Comparison of ENCODE assay signal across 9 mouse cellular contexts in the genomic region with DNA sequence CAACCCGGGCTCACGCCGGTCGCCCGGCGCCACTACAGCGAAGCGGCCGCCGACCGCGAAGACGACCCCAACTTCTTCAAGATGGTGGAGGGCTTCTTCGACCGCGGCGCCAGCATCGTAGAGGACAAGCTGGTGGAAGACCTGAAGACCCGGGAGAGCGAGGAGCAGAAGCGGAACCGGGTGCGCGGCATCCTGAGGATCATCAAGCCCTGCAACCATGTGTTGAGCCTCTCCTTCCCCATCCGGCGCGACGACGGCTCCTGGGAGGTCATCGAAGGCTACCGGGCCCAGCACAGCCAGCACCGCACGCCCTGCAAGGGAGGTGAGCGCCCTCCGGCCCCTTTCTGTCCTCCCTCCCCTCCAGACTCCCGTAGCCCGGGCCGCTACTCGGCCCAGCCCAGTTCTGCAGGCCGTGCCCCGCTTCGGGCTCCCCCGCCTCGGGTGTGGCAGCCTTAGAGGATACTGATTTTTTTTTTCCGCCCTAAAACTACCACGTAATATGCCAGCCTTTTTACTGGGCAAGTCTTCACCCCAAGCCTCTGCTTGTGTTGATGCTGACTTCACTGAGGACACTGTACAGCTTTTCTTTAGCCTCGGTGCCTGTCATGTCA. TPM values are rescaled to one million over a fixed set of nuclear protein-coding genes. Genes with fewer than 3 reads are reported as not detected.
DNase-seq lines count a peak whose midpoint lies in the region; ATAC-seq lines count a peak whose summit lies in the region.
"Had no signal": no experiment of that assay in that cellular context is flagged by ENCODE, and none has a peak within 500 bp of the region (broad histone marks: within the 10 kb centered on the region; RNA-seq: fewer than 3 reads in every experiment).

No protein-coding gene starts in this region.

- H3K4me1 ChIP-seq in hindbrain, embryonic 10.5 days (replicated peaks): peaks cover 25% of the 10 kb centered on the region

- ATAC-seq in frontal cortex, adult (ENCODE audit: low TSS enrichment): peak; percentile 22
- peak; percentile 41 for ATAC-seq in megakaryocyte, adult 5-6 weeks (ENCODE audit: poor library complexity, severe bottlenecking)

- under 1% methylated on average over 47 of the region's 47 CpGs for WGBS in hindbrain, embryonic 10.5 days

- H3K27me3 ChIP-seq in hindbrain, embryonic 10.5 days (ENCODE audit: insufficient read depth, poor library complexity, severe bottlenecking): no peaks in the 10 kb centered on the region

- H3K9me3 ChIP-seq in hindbrain, embryonic 10.5 days: no peaks in the 10 kb centered on the region

- peak overlapping the region; percentile 95 for H3K4me3 ChIP-seq in hindbrain, embryonic 10.5 days

- peak overlapping the region; percentile 98 for H3K27ac ChIP-seq in hindbrain, embryonic 10.5 days

- DNase-seq in Muller cell, postnatal 12 days (ENCODE audit: inconsistent ontology term): peak; percentile 51
- peak; percentile 69 for DNase-seq in cerebellum, adult 11-12 months
- DNase-seq in hindbrain, embryonic 10.5 days (ENCODE audit: low spot score): peak; percentile 70
- peak; percentile 28 to 37 for DNase-seq in left cerebral cortex, adult 8-10 months (ENCODE audit: low spot score in 2 of 2)
- DNase-seq in retina, postnatal 7 days (ENCODE audit: low read depth, low spot score): peak; percentile 28
- peak; percentile 46 for DNase-seq in urinary bladder, postnatal 14 days (ENCODE audit: low spot score)

- H3K36me3 ChIP-seq in hindbrain, embryonic 10.5 days: peaks cover 6% of the 10 kb centered on the region

RNA-seq across cellular contexts. Expression of gene Glud1, which starts 0.6 kb away (rescaled TPM):
- 77.9 and 82.0 TPM in 2 replicates for polyA plus RNA-seq in hindbrain, embryonic 10.5 days (2016; fragmentation: Nextera tagmentation; extraction: Ambion mirVana)
- total RNA-seq in left cerebral cortex, adult 8-10 months (2022): 100 to 1,000 TPM; 281 to 334 (median 318) TPM
- 362 and 395 TPM in 2 replicates for total RNA-seq in megakaryocyte, adult 5-6 weeks (2015)
- total RNA-seq in megakaryocyte, adult 5-6 weeks (2017): 294 and 308 TPM in 2 replicates

RNA-seq across cellular contexts. Expression of gene Shld2, which starts 0.8 kb away (rescaled TPM):
- polyA plus RNA-seq in hindbrain, embryonic 10.5 days (2016; fragmentation: Nextera tagmentation; extraction: Ambion mirVana): 6.1 and 10.0 TPM in 2 replicates
- total RNA-seq in left cerebral cortex, adult 8-10 months (2022): 10 to 100 TPM; 10.9 to 16.4 (median 12.1) TPM
- 11.5 and 13.4 TPM in 2 replicates for total RNA-seq in megakaryocyte, adult 5-6 weeks (2015)
- total RNA-seq in megakaryocyte, adult 5-6 weeks (2017): 12.9 and 14.6 TPM in 2 replicates

RNA-seq across cellular contexts. Expression of gene Fam25c, which starts 44.1 kb away (rescaled TPM):
- not detected in 2 replicates for polyA plus RNA-seq in hindbrain, embryonic 10.5 days (2016; fragmentation: Nextera tagmentation; extraction: Ambion mirVana)
- total RNA-seq in left cerebral cortex, adult 8-10 months (2022): 1 to 10 TPM in 1 of 4 experiments, not detected in 3; 1.3 TPM
- not detected in 2 replicates for total RNA-seq in megakaryocyte, adult 5-6 weeks (2015)
- total RNA-seq in megakaryocyte, adult 5-6 weeks (2017): not detected in 2 replicates
- total RNA-seq: layer of hippocampus, postnatal 36 days had no signal

Comparison
In these comparisons a context has a peak if more than half of its experiments do, and no peak if none do; other contexts are left out.
1. Peak in every context shown above with its lines: DNase-seq, ATAC-seq, H3K4me3 ChIP-seq and H3K27ac ChIP-seq.